Mouse (Mus musculus): ENCODE measurements around the gene Vpreb1. TPM values are rescaled to one million over a fixed set of nuclear protein-coding genes. Genes with fewer than 3 reads are reported as not detected.

Gene Vpreb1
- polyA plus RNA-seq, 1 experiment from 2014 or later, result 0.80 TPM

- H3K4me3 ChIP-seq, result no peak overlapping the region
- H3K9ac ChIP-seq, result no peak overlapping the region
- H3K36me3 ChIP-seq, result no peaks in the 10 kb centered on the region
- no peak overlapping the region for H3K27ac ChIP-seq
- peaks cover 8% of the 10 kb centered on the region for H3K4me1 ChIP-seq
- no peak for ATAC-seq
- no peaks in the 10 kb centered on the region for H3K9me3 ChIP-seq (replicated peaks)
- no peaks in the 10 kb centered on the region for H3K27me3 ChIP-seq (replicated peaks)
- H3K4me2 ChIP-seq, result no peak overlapping the region
Observed at GRCm38 (mm10) chr16:16849196-16849595, 21.4 kb downstream of the Vpreb1 start.

DNA sequence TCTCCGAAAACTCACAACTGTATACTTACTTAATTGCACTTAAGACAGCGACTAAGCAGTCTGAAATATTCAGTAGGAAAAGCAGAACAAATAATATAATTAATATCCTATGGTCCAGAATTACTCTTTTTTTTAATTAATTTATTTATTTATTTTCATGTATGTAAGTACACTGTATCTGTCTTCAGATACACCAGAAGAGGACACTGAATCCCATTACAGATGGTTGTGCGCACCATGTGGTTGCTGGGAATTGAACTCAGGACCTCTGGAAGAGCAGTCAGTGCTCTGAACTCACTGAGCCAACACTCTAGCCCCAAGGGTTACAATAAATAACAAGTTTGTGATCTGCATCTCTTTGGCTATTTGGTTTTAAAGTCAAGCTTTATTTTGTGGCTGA is 41.0 kb downstream of the Vpreb1 start:
- H3K27me3 ChIP-seq (replicated peaks), result no peaks in the 10 kb centered on the region
- H3K36me3 ChIP-seq, result no peaks in the 10 kb centered on the region
- H3K9ac ChIP-seq, result no peak overlapping the region
- ATAC-seq, result no peak
- peaks cover 11% of the 10 kb centered on the region for H3K4me1 ChIP-seq
- H3K4me2 ChIP-seq, result peak overlapping the region; percentile 84
- WGBS (ENCODE audit: insufficient replicate concordance), result 75% methylated on average over 3 of the region's 3 CpGs
- H3K4me3 ChIP-seq, result no peak overlapping the region
- H3K9me3 ChIP-seq (replicated peaks), result no peaks in the 10 kb centered on the region
- no peak overlapping the region for H3K27ac ChIP-seq

DNA sequence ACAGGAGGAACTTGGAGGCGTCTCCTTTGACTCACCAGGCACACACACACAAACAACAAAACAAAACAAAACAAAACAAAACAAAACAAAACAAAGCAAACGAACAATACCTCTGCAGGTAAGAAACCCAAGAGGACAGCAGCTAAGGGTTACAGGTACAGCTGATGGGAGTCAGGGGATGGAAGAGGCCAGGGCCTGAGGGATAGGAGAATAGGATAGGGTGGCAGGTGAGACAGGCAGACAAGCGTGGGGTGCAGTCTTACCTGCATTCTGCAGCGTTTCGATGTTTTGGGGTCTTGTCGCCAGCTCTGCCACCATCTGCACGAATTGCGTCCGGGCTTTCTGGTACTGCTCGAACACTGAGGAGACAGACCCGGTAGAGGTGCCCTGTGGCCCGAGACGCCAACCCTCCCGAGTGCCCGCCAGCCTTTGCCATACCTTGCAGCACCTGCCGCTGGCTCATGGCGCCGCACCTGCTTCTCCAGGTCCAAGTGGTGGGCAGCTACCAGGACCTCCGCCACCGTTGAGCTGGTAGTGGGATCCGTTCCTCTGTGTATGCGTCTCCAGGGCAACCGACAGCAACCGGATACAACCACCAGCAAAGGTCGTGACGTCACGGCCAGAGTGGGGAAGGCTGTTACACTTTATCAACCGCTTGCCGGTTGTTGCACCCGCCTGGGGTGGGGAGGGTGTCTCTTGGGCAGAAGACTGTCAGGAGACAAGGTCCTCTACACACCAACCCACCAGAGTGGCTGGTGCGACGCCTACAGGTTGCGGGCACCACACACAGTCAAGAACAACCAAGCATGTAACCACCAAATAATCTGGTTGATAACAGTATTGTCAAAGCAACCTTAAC is 41.7 kb downstream of the Vpreb1 start, which contains the start of gene Spag6l:
Gene Spag6l (minus strand): TSS at position 700 of the 859 bp plus-strand sequence.
- Histone ChIP-seq H3K4me1 (peaks cover 11% of the 10 kb centered on the region), H3K27ac (no peak within 1 kb of the TSS), H3K27me3 (replicated peaks) (no peaks in the 10 kb centered on the region), H3K9me3 (replicated peaks) (no peaks in the 10 kb centered on the region), H3K36me3 (no peaks in the 10 kb centered on the region), H3K4me2 (peak within 1 kb of the TSS; percentile 84), H3K4me3 (peak within 1 kb of the TSS; percentile 55), H3K9ac (peak within 1 kb of the TSS; percentile 49)
- 8% methylated on average over 33 of the region's 33 CpGs for WGBS (ENCODE audit: insufficient replicate concordance)
- peak; percentile 83 for ATAC-seq

- Histone ChIP-seq H3K9me3 (replicated peaks) (no peaks in the 10 kb centered on the region), H3K36me3 (no peaks in the 10 kb centered on the region), H3K4me1 (peaks cover 11% of the 10 kb centered on the region), H3K27me3 (replicated peaks) (no peaks in the 10 kb centered on the region), H3K4me2 (no peak overlapping the region), H3K9ac (no peak overlapping the region), H3K4me3 (no peak overlapping the region), H3K27ac (no peak overlapping the region)
- 89% methylated on average over 2 of the region's 2 CpGs for WGBS (ENCODE audit: insufficient replicate concordance)
- no peak for ATAC-seq
Observed at GRCm38 (mm10) chr16:16826223-16826622, 44.4 kb downstream of the Vpreb1 start.

- Histone ChIP-seq H3K9ac (no peak overlapping the region), H3K4me1 (peaks cover 11% of the 10 kb centered on the region), H3K36me3 (no peaks in the 10 kb centered on the region), H3K4me2 (no peak overlapping the region), H3K27me3 (replicated peaks) (no peaks in the 10 kb centered on the region), H3K4me3 (no peak overlapping the region), H3K27ac (no peak overlapping the region), H3K9me3 (replicated peaks) (no peaks in the 10 kb centered on the region)
- no peak for ATAC-seq
- 47% methylated on average over 5 of the region's 5 CpGs for WGBS (ENCODE audit: insufficient replicate concordance)
Observed at GRCm38 (mm10) chr16:16825476-16825875, 45.2 kb downstream of the Vpreb1 start.

Other genes starting within 250 kb of the Vpreb1 start
- not detected in 2 replicates for gene Olfr19, start 194.4 kb downstream of the Vpreb1 start, polyA plus RNA-seq (2016; fragmentation: Nextera tagmentation; extraction: Ambion mirVana)
- gene Spag6l, start 41.4 kb downstream of the Vpreb1 start, polyA plus RNA-seq (2016; fragmentation: Nextera tagmentation; extraction: Ambion mirVana), result not detected in 2 replicates
- gene Igll1, start 6.9 kb downstream of the Vpreb1 start, polyA plus RNA-seq (2016; fragmentation: Nextera tagmentation; extraction: Ambion mirVana), result not detected in 2 replicates
- 40.8 and 42.2 TPM in 2 replicates for gene Top3b, start 107 bp downstream of the Vpreb1 start, polyA plus RNA-seq (2016; fragmentation: Nextera tagmentation; extraction: Ambion mirVana)
- gene Ppm1f, start 25.6 kb upstream of the Vpreb1 start, polyA plus RNA-seq (2016; fragmentation: Nextera tagmentation; extraction: Ambion mirVana), result 13.8 and 14.4 TPM in 2 replicates
- 117 and 123 TPM in 2 replicates for gene Mapk1, start 112.5 kb upstream of the Vpreb1 start, polyA plus RNA-seq (2016; fragmentation: Nextera tagmentation; extraction: Ambion mirVana)
- gene Ypel1, start 198.9 kb upstream of the Vpreb1 start, polyA plus RNA-seq (2016; fragmentation: Nextera tagmentation; extraction: Ambion mirVana), result 2.6 and 3.3 TPM in 2 replicates
- 72.7 and 77.5 TPM in 2 replicates for gene Ppil2, start 240.4 kb upstream of the Vpreb1 start, polyA plus RNA-seq (2016; fragmentation: Nextera tagmentation; extraction: Ambion mirVana)